Mouse (Mus musculus) neural tube, embryonic 14.5 days (tissue): ENCODE measurements around the gene Sorl1. TPM values are rescaled to one million over a fixed set of nuclear protein-coding genes. Genes with fewer than 3 reads are reported as not detected.

Experiments used
- ATAC-seq: fragments of 200-750 bp; cut with Nextera tagmentation; 2 replicates; pipeline ENCODE4 v1.8.0; 2017; ENCODE audit warnings: low read depth, mild to moderate bottlenecking, moderate TSS enrichment, moderate library complexity
- H3K27ac ChIP-seq: fragments of 300-500 bp; sonication (generic); 2 replicates; pipeline ENCODE4 v1.5.1; 2014; ENCODE audit warnings: low read depth, mild to moderate bottlenecking, control low read depth, low read length, moderate library complexity, mixed read lengths
- H3K27me3 ChIP-seq: fragments of 300-500 bp; sonication (generic); 2 replicates; pipeline ENCODE4 v1.6.1; 2014; ENCODE audit warnings: low read length; ENCODE audit not compliant: control insufficient read depth, insufficient read depth
- H3K36me3 ChIP-seq: fragments of 300-500 bp; sonication (generic); 2 replicates; pipeline ENCODE4 v1.6.1; 2014; ENCODE audit warnings: low read length, mixed read lengths; ENCODE audit not compliant: control insufficient read depth, insufficient read depth
- H3K4me1 ChIP-seq: fragments of 300-500 bp; sonication (generic); 2 replicates; pipeline ENCODE4 v1.6.1; 2014; ENCODE audit warnings: low read length; ENCODE audit not compliant: control insufficient read depth, insufficient read depth
- H3K4me2 ChIP-seq: fragments of 300-500 bp; sonication (generic); 2 replicates; pipeline ENCODE4 v1.6.1; 2014; ENCODE audit warnings: mild to moderate bottlenecking, low read depth, low read length, control low read depth
- H3K4me3 ChIP-seq: fragments of 300-500 bp; sonication (generic); 2 replicates; pipeline ENCODE4 v1.5.1; 2014; ENCODE audit warnings: low read depth, low read length, control low read depth, mixed read lengths
- H3K9ac ChIP-seq: fragments of 300-500 bp; sonication (generic); replicated peaks from 2 replicates; pipeline ENCODE4 v1.6.1; 2014; ENCODE audit warnings: low read depth, mild to moderate bottlenecking, control low read depth, low read length, mixed read lengths
- H3K9me3 ChIP-seq: fragments of 300-500 bp; sonication (generic); 2 replicates; pipeline ENCODE4 v1.6.1; 2016; ENCODE audit warnings: low read length; ENCODE audit not compliant: control insufficient read depth
- WGBS: fragments of 180-500 bp; shearing (Covaris S2); extraction: QIAGEN DNeasy Blood & Tissue Kit; methylation state at CpG from one replicate; pipeline ENCODE4 v1.1.7; 2014; 5-methylcytosine and 5-hydroxymethylcytosine counted together
- polyA plus RNA-seq: library from polyadenylated mRNA; unstranded; fragments of >200 nt; fragmentation: Nextera tagmentation; extraction: Ambion mirVana; gene quantifications from 2 replicates; pipeline ENCODE4 v1.2.1, GENCODE M21; 2014

Gene Sorl1
- polyA plus RNA-seq, 1 experiment from 2014 or later, result 20.4 TPM

GRCm38 (mm10) chr9:42156566-42156965 is 32.5 kb upstream of the Sorl1 start:
- no peaks in the 10 kb centered on the region for H3K36me3 ChIP-seq
- H3K9me3 ChIP-seq, result no peaks in the 10 kb centered on the region
- WGBS, result 80% methylated on average over 3 of the region's 3 CpGs
- no peak overlapping the region for H3K9ac ChIP-seq
- H3K4me1 ChIP-seq, result no peaks in the 10 kb centered on the region
- no peak overlapping the region for H3K27ac ChIP-seq
- no peak overlapping the region for H3K4me2 ChIP-seq
- H3K4me3 ChIP-seq, result no peak overlapping the region
- ATAC-seq, result no peak
- no peaks in the 10 kb centered on the region for H3K27me3 ChIP-seq

- 95% methylated on average over 6 of the region's 6 CpGs for WGBS
- H3K27ac ChIP-seq, result no peak overlapping the region
- no peak for ATAC-seq
- no peaks in the 10 kb centered on the region for H3K27me3 ChIP-seq
- H3K4me1 ChIP-seq, result no peaks in the 10 kb centered on the region
- no peaks in the 10 kb centered on the region for H3K9me3 ChIP-seq
- H3K36me3 ChIP-seq, result no peaks in the 10 kb centered on the region
- H3K4me2 ChIP-seq, result no peak overlapping the region
- no peak overlapping the region for H3K4me3 ChIP-seq
- H3K9ac ChIP-seq, result no peak overlapping the region
Observed at GRCm38 (mm10) chr9:42154682-42155081, 30.6 kb upstream of the Sorl1 start.

DNA sequence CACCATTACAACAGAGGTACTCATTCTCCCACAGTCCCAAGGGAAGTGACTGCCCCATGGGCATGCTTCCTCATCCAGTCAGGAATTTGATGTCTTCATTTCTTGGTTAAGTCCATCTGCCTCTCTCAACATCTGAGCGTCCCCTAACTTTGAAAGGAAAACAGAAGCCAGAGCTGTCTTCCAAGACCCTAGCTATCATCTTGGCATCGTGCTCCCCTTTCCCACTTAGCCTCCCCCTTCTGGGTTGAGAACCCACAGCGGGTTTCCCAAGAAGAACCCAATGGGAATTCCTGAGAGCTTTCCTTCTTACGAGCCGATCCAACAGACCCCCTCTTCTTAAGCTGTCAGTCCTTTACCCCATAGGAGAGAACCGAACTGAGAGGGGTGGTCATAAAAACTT is 24.7 kb upstream of the Sorl1 start:
- Histone ChIP-seq H3K36me3 (no peaks in the 10 kb centered on the region), H3K27ac (no peak overlapping the region), H3K9me3 (no peaks in the 10 kb centered on the region), H3K9ac (no peak overlapping the region), H3K4me3 (no peak overlapping the region), H3K4me2 (no peak overlapping the region), H3K4me1 (no peaks in the 10 kb centered on the region), H3K27me3 (no peaks in the 10 kb centered on the region)
- WGBS, result 86% methylated on average over 6 of the region's 6 CpGs
- no peak for ATAC-seq

GRCm38 (mm10) chr9:42148036-42148435 is 23.9 kb upstream of the Sorl1 start:
- Histone ChIP-seq H3K9ac (no peak overlapping the region), H3K27me3 (no peaks in the 10 kb centered on the region), H3K9me3 (no peaks in the 10 kb centered on the region), H3K4me3 (no peak overlapping the region), H3K27ac (no peak overlapping the region), H3K36me3 (no peaks in the 10 kb centered on the region), H3K4me2 (no peak overlapping the region), H3K4me1 (no peaks in the 10 kb centered on the region)
- 91% methylated on average over 4 of the region's 4 CpGs for WGBS
- no peak for ATAC-seq

GRCm38 (mm10) chr9:42146463-42146862 is 22.4 kb upstream of the Sorl1 start:
- no peak for ATAC-seq
- Histone ChIP-seq H3K4me2 (no peak overlapping the region), H3K4me3 (no peak overlapping the region), H3K9ac (no peak overlapping the region), H3K27me3 (no peaks in the 10 kb centered on the region), H3K4me1 (no peaks in the 10 kb centered on the region), H3K9me3 (no peaks in the 10 kb centered on the region), H3K36me3 (no peaks in the 10 kb centered on the region), H3K27ac (no peak overlapping the region)
- WGBS, result 93% methylated on average over 2 of the region's 2 CpGs

DNA sequence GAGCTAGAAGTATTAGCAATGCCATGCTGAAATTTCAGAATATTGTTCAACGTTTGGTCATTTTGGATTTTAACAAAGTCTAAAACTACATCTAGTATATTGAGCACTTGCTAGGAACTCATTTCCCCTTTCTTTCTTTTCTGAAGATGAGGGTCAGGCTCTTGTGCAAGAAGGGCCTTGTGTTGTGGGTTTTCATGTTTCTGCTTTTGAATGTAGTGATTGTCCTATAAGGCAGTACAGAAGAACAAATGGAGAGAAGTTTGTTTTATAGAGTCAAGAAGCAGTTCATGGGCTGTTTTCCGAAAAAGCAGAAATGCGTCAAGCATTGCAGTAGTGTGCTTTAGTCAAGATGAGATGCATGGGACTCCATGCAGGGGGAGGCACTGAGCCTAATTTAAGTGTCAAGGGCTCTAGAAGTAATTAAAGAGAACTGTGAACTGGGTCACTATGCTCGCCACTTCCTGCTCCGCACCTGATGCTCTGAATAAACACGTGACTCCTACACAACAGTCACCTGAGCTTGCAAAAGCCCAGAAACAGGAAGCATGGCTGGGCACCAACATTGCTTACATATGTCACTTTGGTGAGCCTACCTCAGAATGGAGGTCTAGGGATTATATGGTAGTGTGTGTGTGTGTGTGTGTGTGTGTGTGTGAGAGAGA is 17.6 kb upstream of the Sorl1 start:
- no peak for ATAC-seq
- 86% methylated on average over 6 of the region's 6 CpGs for whole genome bisulfite sequencing

GRCm38 (mm10) chr9:42138248-42138858 is 14.3 kb upstream of the Sorl1 start:
- no peak overlapping the region for H3K4me3 ChIP-seq
- 92% methylated on average over 4 of the region's 4 CpGs for WGBS
- no peak overlapping the region for H3K9ac ChIP-seq
- no peaks in the 10 kb centered on the region for H3K4me1 ChIP-seq
- no peaks in the 10 kb centered on the region for H3K36me3 ChIP-seq
- H3K27me3 ChIP-seq, result no peaks in the 10 kb centered on the region
- no peak overlapping the region for H3K27ac ChIP-seq
- no peaks in the 10 kb centered on the region for H3K9me3 ChIP-seq
- no peak for ATAC-seq
- H3K4me2 ChIP-seq, result no peak overlapping the region

More for the DNA sequence above, 17.6 kb upstream of the Sorl1 start:
- H3K36me3 ChIP-seq, result no peaks in the 10 kb centered on the region
- H3K27me3 ChIP-seq, result no peaks in the 10 kb centered on the region
- no peaks in the 10 kb centered on the region for H3K9me3 ChIP-seq
- H3K4me3 ChIP-seq, result no peak overlapping the region
- no peak overlapping the region for H3K9ac ChIP-seq
- H3K4me2 ChIP-seq, result no peak overlapping the region
- no peak overlapping the region for H3K27ac ChIP-seq
- H3K4me1 ChIP-seq, result no peaks in the 10 kb centered on the region

DNA sequence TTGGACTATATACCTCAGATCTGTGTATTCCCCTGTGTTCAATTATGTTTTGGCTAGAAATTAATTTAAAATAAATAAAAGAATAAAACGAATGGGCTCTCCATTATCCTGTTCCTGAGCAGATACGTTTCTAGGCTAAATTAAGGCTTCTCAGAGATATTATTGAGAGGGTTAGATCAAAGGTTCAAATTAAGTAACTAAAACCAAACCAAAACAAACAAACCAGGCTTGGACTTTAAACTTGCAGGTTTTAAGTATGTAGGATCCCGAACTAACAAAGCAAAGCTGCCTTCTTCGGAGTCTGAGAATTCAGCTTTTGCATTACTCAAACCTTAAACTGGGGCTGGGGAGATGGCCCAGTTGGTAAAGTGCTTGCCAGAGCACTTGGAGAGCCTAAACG is 13.5 kb upstream of the Sorl1 start:
- Histone ChIP-seq H3K9me3 (no peaks in the 10 kb centered on the region), H3K36me3 (no peaks in the 10 kb centered on the region), H3K9ac (no peak overlapping the region), H3K4me1 (no peaks in the 10 kb centered on the region), H3K27me3 (no peaks in the 10 kb centered on the region), H3K27ac (no peak overlapping the region), H3K4me2 (no peak overlapping the region), H3K4me3 (no peak overlapping the region)
- no peak for ATAC-seq
- 77% methylated on average over 5 of the region's 5 CpGs for WGBS

DNA sequence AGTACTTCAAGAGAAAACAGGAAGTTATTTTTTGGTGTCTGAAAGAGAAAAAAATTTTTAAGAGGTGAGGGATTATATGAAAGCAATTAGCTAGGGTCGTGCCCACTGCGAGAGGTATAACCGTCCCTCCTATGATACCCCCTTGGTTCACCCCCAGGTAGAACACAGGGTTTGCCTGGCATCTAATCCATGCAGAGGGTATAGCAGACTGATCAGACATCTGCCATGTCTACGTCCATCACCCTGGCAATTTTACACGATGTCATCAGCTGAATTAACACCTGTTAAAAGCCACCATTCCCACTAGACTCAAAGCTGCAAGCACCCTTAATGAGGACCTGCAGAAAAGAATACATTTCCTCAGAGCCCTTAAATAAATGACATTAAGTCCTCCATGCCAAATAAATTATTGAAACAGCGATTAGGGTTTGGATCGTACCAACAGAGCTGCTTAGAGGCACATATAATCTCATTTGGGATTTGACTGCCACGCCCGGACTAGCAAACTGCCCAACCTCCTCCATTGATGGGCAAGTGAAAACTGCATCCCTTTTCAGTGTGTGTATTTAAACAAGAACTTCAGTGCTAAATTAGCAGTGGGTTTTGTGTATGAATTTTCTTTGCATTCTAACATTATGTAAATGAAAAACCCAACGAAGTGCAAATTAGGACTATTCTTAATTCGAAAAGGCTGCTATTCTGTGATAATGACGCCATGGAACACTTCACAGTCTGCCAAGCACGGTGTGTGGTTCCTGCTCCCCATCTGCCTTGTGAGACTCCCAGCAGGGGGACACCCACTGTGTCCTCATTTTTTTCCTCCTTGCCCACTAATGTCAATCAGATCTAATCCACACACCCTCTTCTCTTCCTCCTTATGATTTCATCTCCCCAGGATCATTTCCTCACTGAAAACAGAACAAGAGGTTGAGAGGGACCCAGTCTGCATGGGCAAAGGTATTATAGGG is 7.0 kb upstream of the Sorl1 start:
- no peak for ATAC-seq
- Histone ChIP-seq H3K9ac (no peak overlapping the region), H3K36me3 (no peaks in the 10 kb centered on the region), H3K27me3 (no peaks in the 10 kb centered on the region), H3K4me2 (no peak overlapping the region), H3K4me3 (no peak overlapping the region), H3K9me3 (no peaks in the 10 kb centered on the region), H3K4me1 (no peaks in the 10 kb centered on the region), H3K27ac (no peak overlapping the region)
- 69% methylated on average over 13 of the region's 13 CpGs for WGBS
